Mouse (Mus musculus): ENCODE results near the gene Map3k4. TPM values are rescaled to one million over a fixed set of nuclear protein-coding genes. Genes with fewer than 3 reads are reported as not detected.
A peak's percentile ranks its signal among the peaks of the same experiment; 100 is the strongest.
"Not testable (repeated sequence)": the region's sequence is repeated elsewhere in the genome, so short reads cannot be mapped to it uniquely, and the experiment has no call there.

The Map3k4 gene
- polyA plus RNA-seq, 1 experiment, result 7.4 TPM

DNA sequence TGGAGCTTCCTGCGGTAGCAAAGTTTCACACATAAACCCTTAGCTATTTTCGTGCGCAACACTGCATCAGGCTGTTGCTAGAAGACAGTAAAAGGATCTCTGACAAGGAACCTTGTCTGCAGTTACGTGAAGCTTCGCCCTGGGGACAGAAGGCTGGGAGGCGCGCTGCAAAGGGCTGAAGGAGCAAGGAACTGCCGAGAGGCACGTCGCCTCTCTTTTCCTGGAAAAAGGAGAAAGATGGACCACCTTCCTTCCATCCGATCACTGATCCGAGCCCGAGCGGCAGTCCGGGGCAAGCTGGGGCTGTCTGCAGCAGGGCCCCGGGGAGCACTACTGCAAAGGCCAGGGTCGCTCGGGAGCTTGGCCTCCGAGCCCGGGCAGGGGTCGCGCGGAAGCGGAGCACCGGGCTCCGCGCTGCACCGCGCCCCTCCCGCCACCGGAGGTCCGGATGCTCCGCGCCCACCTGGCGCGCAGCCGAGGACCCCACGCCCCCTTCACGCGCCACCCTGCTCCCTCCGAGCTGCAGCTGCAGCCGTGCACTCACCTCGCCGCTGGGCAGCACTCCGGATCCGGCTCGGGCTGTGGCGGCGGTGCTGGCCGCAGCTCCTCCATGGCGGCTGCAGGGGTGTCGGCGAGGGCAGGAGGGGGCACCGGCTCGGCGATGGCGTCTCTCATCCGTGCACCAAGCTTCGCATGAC, 493 bp downstream of the Map3k4 start:
- Histone ChIP-seq H3K4me1 (ENCODE audit: control insufficient read depth, insufficient read depth, insufficient read length, low read length) (peaks cover 5% of the 10 kb centered on the region), H3K27ac (replicated peaks; ENCODE audit: low read depth, low read length) (0 out of 2 replicates have a peak overlapping the region, but pooled peaks have one; percentile 20), H3K4me3 (ENCODE audit: insufficient read depth, low read depth, low read length) (peak overlapping the region; percentile 72)

DNA sequence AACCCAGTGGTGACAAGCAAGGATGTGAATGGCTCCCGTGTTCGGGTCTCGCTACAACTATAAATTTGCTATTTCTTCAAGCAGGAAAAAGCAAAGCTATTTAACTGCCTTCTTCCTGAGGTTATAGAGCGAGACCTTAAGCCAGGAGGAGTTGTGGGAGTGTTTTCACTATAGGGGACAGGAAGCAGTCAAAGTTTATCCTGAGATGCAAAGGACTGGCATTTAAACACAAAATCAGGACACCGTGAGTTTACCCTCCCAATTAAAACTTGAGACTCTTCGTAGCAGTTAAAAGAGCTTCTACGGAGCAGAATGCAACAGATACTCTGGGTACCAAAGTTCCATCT, 1.0 kb downstream of the Map3k4 start:
- Histone ChIP-seq H3K27ac (replicated peaks; ENCODE audit: low read depth, low read length) (no peak overlapping the region), H3K4me1 (ENCODE audit: control insufficient read depth, insufficient read depth, insufficient read length, low read length) (peaks cover 5% of the 10 kb centered on the region)

DNA sequence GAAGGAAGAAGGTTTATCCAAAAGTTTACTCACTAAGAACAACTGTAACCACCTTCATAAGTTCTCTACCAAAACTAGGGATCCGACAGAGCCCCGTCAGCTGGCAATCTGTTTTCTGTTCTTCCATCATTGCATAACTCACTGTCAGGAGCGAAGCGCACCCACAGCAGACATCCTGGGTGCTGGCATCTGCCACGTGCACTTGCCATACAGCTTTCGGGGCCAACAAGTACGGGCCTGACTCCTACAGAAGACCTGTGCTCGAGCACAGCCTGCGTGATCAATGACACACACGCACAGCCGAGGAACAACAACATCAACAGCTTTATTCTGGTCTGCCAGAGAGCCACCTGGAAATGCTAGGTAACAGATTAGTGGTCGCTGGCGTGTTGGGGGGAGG, 2.3 kb downstream of the Map3k4 start:
- no peak overlapping the region for H3K4me3 ChIP-seq (ENCODE audit: insufficient read depth, low read depth, low read length)
- peaks cover 5% of the 10 kb centered on the region for H3K4me1 ChIP-seq (ENCODE audit: control insufficient read depth, insufficient read depth, insufficient read length, low read length)

More for the DNA sequence above, 1.0 kb downstream of the Map3k4 start:
- H3K4me3 ChIP-seq (ENCODE audit: insufficient read depth, low read depth, low read length), result peak overlapping the region; percentile 72

DNA sequence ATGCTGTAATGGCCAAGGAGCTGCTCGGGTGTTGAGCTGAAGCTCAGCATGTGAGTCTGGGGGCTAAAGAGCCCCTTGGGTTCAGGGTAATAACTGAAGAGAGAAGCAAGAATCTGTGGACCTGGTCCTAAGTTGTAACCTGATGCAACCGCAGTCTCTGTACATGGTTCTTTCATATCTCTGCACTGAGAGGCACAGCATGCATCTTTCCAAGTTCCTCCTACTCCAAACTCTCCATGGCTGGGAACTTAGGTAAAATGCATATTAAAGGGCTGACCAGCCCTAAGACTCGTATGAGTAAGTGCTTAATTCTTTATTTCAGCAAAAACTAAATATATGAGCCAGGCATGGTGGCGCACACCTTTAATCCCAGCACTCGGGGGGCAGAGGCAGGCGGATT, 6.3 kb downstream of the Map3k4 start:
- H3K27ac ChIP-seq (replicated peaks; ENCODE audit: low read depth, low read length), result no peak overlapping the region
- H3K4me3 ChIP-seq (ENCODE audit: insufficient read depth, low read depth, low read length), result no peak overlapping the region
- peaks cover 5% of the 10 kb centered on the region for H3K4me1 ChIP-seq (ENCODE audit: control insufficient read depth, insufficient read depth, insufficient read length, low read length)

More for the DNA sequence above, 2.3 kb downstream of the Map3k4 start:
- H3K27ac ChIP-seq (replicated peaks; ENCODE audit: low read depth, low read length), result no peak overlapping the region

DNA sequence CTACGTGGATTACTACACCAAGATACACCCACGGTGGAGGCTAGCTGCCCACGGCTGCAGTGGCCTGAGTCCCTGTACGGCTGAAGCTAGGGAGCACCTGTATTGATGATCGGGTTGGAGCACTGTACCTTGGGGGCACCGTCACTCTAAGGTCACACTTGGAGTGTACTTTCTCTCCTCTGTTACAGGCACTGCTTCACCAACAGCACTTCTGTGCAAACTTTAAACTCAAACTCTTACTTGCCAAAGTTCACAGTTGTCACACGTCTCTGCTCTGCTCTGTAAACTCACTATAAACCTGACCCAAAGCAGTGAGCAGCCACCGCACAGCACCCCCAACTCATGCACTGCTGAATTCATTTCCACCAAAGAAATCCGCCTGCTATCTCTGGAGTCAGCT, 9.1 kb downstream of the Map3k4 start:
- Histone ChIP-seq H3K27ac (replicated peaks; ENCODE audit: low read depth, low read length) (no peak overlapping the region), H3K4me1 (ENCODE audit: control insufficient read depth, insufficient read depth, insufficient read length, low read length) (no peaks in the 10 kb centered on the region), H3K4me3 (ENCODE audit: insufficient read depth, low read depth, low read length) (no peak overlapping the region)

DNA sequence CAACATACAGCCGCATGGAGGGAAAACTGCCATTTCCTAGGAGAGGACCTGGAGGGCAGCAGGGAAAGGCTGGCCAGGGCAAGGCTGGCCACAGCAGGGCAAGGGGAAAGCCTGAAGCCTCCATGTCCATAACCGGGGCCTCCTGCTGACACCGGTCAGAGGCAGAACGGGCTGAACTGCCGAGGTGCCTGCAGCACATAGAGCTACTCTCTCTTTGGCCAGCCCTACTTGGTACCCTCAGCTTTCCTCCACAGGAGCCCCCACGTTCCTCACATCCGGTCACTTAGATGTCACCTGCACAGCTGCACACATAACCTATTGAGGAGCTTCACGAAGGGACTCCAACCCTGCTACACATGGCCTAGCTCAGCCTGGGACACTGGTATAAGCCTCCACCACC, 9.5 kb downstream of the Map3k4 start:
- H3K4me3 ChIP-seq (ENCODE audit: insufficient read depth, low read depth, low read length), result no peak overlapping the region
- no peak overlapping the region for H3K27ac ChIP-seq (replicated peaks; ENCODE audit: low read depth, low read length)
- H3K4me1 ChIP-seq (ENCODE audit: control insufficient read depth, insufficient read depth, insufficient read length, low read length), result no peaks in the 10 kb centered on the region

DNA sequence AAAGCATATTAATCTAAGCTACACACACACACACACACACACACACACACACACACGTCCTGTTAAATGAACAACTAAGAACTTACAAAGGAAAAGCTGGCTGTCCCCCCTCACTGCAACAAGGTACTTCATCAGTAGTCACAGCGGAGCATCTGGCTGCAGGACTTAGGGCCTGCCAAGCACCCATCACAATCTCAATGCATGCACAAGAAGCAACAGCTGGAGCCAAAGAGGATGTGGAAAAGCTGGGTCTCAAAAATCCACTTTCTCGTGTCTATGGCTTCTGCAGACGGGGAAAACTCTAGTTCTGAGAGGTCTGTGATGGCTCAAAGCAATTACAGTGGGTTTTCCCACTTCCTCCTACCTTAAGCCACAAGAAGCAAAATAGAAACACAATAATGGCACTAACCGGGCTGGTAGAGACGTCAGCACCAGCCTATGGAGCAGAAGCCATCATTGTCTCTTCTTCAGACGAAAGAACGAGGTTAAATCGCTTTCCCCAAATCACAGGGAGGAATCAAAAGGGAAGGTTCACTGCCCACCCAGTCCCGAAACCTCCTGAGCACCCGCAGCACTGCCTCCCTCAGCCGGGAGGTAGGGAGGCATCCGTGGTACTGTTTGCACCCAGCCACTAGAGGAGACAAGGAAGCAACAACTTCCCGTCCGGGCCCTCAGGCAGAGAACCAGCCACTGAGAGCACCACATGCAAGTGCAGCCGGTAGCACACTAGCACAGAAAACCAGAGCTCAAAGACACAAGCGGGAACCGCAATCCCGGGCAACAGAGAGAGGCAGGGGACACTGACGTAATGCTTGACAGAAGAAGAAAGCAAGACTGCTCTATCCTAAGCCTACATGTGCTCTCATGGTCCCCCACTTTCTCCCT, 11.1 kb downstream of the Map3k4 start:
- H3K4me3 ChIP-seq (ENCODE audit: insufficient read depth, low read depth, low read length), result no peak overlapping the region
- no peaks in the 10 kb centered on the region for H3K4me1 ChIP-seq (ENCODE audit: control insufficient read depth, insufficient read depth, insufficient read length, low read length)
- no peak overlapping the region for H3K27ac ChIP-seq (replicated peaks; ENCODE audit: low read depth, low read length)

DNA sequence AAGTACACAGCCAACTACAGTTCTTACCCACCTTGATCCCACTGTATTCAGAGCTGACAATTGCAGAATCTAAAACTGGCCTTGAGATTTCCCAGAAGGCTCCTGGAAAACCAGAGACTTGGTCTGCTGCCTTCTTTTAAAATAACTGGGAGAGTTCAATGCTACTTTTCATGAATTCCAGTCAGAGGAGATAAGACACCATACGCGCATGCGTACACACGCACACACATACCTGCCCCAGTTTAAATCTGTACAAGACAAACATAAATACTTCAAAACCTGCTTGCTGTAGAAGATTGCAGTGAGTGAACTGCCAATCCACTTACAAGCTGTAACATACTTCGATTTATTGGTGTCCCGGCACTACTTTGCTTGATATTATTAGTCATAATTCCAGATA, 13.9 kb downstream of the Map3k4 start:
- Histone ChIP-seq H3K4me1 (ENCODE audit: control insufficient read depth, insufficient read depth, insufficient read length, low read length) (peaks cover 4% of the 10 kb centered on the region; the same call in 1 of the 2 replicates), H3K27ac (replicated peaks; ENCODE audit: low read depth, low read length) (no peak overlapping the region), H3K4me3 (ENCODE audit: insufficient read depth, low read depth, low read length) (no peak overlapping the region)

DNA sequence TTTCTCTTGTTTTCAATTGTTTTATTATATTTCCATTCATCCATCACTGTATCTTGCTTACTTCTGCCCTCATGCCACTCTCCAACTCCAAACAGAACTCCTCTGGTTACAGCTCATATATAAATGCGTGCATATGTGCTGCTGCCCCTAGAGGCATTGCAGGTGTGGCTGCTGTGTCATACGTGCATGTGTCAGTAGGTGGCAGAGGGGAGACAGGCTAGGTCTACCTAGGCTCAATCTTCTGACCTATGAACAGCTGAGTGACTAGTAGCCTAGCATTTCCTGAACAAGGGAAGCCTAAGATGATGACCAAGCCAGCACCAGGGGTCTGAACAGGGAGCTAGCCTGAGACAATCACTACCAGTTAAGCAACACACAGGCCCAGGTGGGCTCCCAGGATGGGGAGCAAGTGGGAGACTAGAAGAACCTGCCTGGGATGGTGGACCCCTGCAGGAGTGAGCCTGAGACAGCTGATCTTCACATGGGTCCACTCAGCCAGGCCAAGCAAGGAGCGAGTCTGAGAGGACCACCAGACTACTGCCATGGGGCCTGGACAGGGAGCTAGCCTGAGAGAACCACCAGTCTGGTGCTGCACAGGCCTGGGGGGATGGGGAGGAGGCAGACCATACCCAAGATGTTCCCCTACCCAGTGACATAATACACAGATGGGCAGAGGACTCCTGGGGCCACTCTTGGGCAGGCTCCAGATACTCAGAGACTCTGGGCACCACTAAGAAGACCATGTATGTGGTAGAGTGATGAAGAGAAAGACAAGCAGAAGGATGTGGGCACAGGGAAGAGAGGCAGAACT, 17.5 kb downstream of the Map3k4 start:
- peaks cover 13% of the 10 kb centered on the region; the same call in 1 of the 2 replicates for H3K4me1 ChIP-seq (ENCODE audit: control insufficient read depth, insufficient read depth, insufficient read length, low read length)
- H3K27ac ChIP-seq (replicated peaks; ENCODE audit: low read depth, low read length), result no peak overlapping the region
- H3K4me3 ChIP-seq (ENCODE audit: insufficient read depth, low read depth, low read length), result no peak overlapping the region

DNA sequence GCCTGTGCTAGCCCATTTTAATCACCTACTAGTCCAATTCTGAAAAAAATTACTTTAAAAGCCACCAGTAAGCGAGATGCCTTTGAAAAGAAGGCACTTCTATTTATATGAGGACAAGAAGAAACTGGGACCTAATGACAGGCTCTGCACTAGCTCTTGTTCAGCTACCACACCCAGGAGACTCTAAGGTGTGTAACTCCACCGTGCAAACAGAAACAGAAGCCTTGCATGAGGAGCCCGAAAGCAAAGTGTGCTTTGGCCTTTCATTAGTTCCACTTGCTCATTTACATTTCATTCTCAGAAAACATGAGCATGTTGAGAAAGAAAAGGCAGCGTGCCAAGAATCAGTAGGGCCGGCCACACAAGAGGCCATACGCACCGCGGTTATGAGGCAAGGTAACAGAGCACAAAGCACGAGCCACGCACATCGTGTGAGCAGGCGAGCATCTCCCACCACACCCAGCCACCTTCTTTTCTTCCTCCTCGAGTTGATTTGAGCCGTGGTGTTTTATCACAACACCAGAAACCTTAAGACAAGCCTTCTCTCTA, 18.4 kb downstream of the Map3k4 start:
- H3K4me1 ChIP-seq (ENCODE audit: control insufficient read depth, insufficient read depth, insufficient read length, low read length), result peaks cover 13% of the 10 kb centered on the region; the same call in 1 of the 2 replicates
- no peak overlapping the region for H3K27ac ChIP-seq (replicated peaks; ENCODE audit: low read depth, low read length)
- H3K4me3 ChIP-seq (ENCODE audit: insufficient read depth, low read depth, low read length), result no peak overlapping the region

DNA sequence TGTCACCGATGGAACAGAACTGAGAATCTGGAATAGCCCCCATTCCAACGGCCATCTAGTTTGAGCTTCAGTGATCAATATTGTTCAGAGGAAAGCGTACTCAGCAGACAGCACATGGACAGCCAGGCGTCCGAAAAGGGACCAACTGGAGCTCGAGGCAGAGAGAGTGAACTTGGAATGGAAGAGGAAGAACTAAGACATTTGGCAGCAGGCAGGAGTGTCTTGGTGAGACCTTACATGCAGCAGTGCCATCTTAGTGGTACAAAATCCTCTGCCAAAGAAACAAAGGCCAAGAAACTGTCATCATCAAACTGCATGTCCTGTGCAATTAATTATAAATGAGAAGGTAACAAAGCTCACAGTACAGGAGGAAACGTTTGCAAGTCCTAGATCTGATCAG, 19.2 kb downstream of the Map3k4 start:
- Histone ChIP-seq H3K4me1 (ENCODE audit: control insufficient read depth, insufficient read depth, insufficient read length, low read length) (peaks cover 16% of the 10 kb centered on the region), H3K27ac (replicated peaks; ENCODE audit: low read depth, low read length) (no peak overlapping the region), H3K4me3 (ENCODE audit: insufficient read depth, low read depth, low read length) (no peak overlapping the region)

DNA sequence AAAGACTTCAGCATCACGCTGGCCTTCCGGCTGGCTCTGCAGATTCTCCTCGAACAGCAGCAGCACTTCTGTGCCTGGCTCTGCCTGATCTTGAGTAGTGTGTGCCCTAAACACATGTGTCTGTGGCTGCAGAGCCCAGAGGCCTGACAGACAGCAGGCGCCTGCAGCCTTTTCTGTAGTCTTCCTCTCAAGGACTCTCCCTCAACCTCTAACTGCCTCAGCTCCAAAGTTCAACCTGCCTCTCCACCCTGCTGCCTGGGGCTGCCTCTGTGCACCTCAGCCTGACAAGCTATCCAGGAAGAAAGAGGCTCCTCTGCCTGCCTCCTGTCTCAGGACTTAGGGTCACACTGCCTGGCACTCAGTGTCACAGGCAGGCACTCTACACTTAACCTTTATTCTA, 20.6 kb downstream of the Map3k4 start:
- Histone ChIP-seq H3K4me3 (ENCODE audit: insufficient read depth, low read depth, low read length) (no peak overlapping the region), H3K4me1 (ENCODE audit: control insufficient read depth, insufficient read depth, insufficient read length, low read length) (peaks cover 22% of the 10 kb centered on the region), H3K27ac (replicated peaks; ENCODE audit: low read depth, low read length) (no peak overlapping the region)

DNA sequence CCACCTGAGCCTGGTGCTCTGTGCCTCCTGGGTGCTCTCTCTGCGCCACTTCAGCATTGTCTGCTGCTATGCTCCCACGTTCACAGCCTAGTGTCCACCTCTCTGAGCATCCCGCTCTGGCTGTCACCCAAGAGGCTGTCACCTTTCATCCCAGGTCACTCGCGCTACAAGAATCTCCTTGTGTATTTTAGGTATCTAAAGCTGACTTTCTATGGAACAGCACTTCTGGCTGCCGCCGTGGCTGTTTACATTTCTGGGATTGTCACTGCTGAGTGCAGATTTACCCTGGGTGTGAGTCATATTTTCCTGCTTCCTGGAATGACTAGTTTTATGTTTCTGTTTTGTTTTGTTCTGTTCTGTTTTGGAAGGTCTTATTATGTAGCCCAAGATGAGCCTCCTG, 21.3 kb downstream of the Map3k4 start:
- H3K27ac ChIP-seq (replicated peaks; ENCODE audit: low read depth, low read length), result no peak overlapping the region
- peaks cover 25% of the 10 kb centered on the region for H3K4me1 ChIP-seq (ENCODE audit: control insufficient read depth, insufficient read depth, insufficient read length, low read length)
- no peak overlapping the region for H3K4me3 ChIP-seq (ENCODE audit: insufficient read depth, low read depth, low read length)

DNA sequence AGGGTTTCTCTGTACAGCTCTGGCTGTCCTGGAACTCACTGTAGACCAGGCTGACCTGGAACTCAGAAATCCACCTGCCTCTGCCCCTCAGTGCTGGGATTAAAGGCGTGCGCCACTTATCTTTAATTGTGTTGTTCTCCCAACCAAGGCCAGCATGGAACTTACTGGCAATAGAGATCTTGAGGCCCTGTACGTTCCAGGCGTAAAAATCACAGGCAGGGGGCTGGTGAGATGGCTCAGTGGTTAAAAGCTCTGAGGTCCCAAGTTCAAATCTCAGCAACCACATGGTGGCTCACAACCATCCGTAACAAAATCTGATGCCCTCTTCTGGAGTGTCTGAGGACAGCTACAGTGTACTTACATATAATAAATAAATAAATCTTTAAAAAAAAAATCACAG, 22.7 kb downstream of the Map3k4 start:
- not testable (repeated sequence) for H3K4me3 ChIP-seq (ENCODE audit: insufficient read depth, low read depth, low read length); H3K27ac ChIP-seq (replicated peaks; ENCODE audit: low read depth, low read length)
- H3K4me1 ChIP-seq (ENCODE audit: control insufficient read depth, insufficient read depth, insufficient read length, low read length), result peaks cover 28% of the 10 kb centered on the region

DNA sequence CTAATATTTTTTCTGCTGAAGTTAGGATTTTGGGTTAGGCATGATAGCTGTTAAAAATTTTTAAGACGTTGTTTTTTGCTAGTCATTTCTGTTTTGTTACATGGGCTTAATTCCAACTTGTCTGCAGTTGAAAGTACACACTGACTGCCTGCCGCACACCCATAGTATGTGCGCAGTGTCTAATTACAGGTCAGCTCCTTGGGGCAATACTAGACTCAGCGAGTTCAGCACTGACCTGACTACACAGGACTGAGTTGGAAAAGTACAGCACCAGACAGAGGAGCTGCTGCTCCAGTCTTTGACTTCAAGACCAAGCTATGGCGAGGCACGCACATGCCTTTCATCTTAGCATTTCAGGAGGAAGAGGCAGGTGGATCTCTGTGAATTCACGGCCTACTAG, 24.2 kb downstream of the Map3k4 start:
- Histone ChIP-seq H3K27ac (replicated peaks; ENCODE audit: low read depth, low read length) (no peak overlapping the region), H3K4me3 (ENCODE audit: insufficient read depth, low read depth, low read length) (no peak overlapping the region), H3K4me1 (ENCODE audit: control insufficient read depth, insufficient read depth, insufficient read length, low read length) (peaks cover 24% of the 10 kb centered on the region)
